Mouse (Mus musculus): Measurements from ENCODE around the gene Exosc5. TPM values are rescaled to one million over a fixed set of nuclear protein-coding genes. Genes with fewer than 3 reads are reported as not detected.

Exosc5 gene
- polyA plus RNA-seq, 1 experiment from 2014 or later, result 48.3 TPM

- Histone ChIP-seq H3K36me3 (ENCODE audit: control insufficient read depth, insufficient read depth) (no peaks in the 10 kb centered on the region), H3K9me3 (ENCODE audit: control insufficient read depth, low read length) (no peaks in the 10 kb centered on the region), H3K9ac (replicated peaks; ENCODE audit: low read depth, low read length) (no peak overlapping the region), H3K27me3 (replicated peaks; ENCODE audit: control insufficient read depth, insufficient read depth, low read length) (peaks cover 13% of the 10 kb centered on the region), H3K4me2 (ENCODE audit: low read length) (peak overlapping the region; percentile 57), H3K27ac (ENCODE audit: low read length) (no peak overlapping the region; the same call in 1 of the 2 replicates), H3K4me1 (replicated peaks; ENCODE audit: control insufficient read depth, insufficient read depth, low read length) (peaks cover 13% of the 10 kb centered on the region), H3K4me3 (replicated peaks; ENCODE audit: low read length) (peak overlapping the region; percentile 51)
- WGBS, result 61% methylated on average over 15 of the region's 15 CpGs
- no peak for ATAC-seq
These were observed 22.6 kb downstream of the Exosc5 start for GRCm38 (mm10) chr7:25681341-25682231.

- WGBS, result 78% methylated on average over 7 of the region's 7 CpGs
- no peak overlapping the region for H3K4me3 ChIP-seq (replicated peaks; ENCODE audit: low read length)
- peaks cover 30% of the 10 kb centered on the region for H3K27me3 ChIP-seq (replicated peaks; ENCODE audit: control insufficient read depth, insufficient read depth, low read length)
- no peak overlapping the region for H3K4me2 ChIP-seq (ENCODE audit: low read length)
- ATAC-seq, result no peak
- H3K9me3 ChIP-seq (ENCODE audit: control insufficient read depth, low read length), result no peaks in the 10 kb centered on the region
- no peak overlapping the region for H3K9ac ChIP-seq (replicated peaks; ENCODE audit: low read depth, low read length)
- no peak overlapping the region for H3K27ac ChIP-seq (ENCODE audit: low read length)
- H3K36me3 ChIP-seq (ENCODE audit: control insufficient read depth, insufficient read depth), result no peaks in the 10 kb centered on the region
- H3K4me1 ChIP-seq (replicated peaks; ENCODE audit: control insufficient read depth, insufficient read depth, low read length), result peaks cover 29% of the 10 kb centered on the region
These were observed 24.7 kb downstream of the Exosc5 start for GRCm38 (mm10) chr7:25683474-25684180.

- no peak for ATAC-seq
- Histone ChIP-seq H3K27ac (ENCODE audit: low read length) (no peak overlapping the region), H3K9me3 (ENCODE audit: control insufficient read depth, low read length) (no peaks in the 10 kb centered on the region), H3K9ac (replicated peaks; ENCODE audit: low read depth, low read length) (no peak overlapping the region), H3K4me2 (ENCODE audit: low read length) (no peak overlapping the region), H3K4me1 (replicated peaks; ENCODE audit: control insufficient read depth, insufficient read depth, low read length) (peaks cover 39% of the 10 kb centered on the region), H3K27me3 (replicated peaks; ENCODE audit: control insufficient read depth, insufficient read depth, low read length) (peaks cover 35% of the 10 kb centered on the region), H3K4me3 (replicated peaks; ENCODE audit: low read length) (no peak overlapping the region), H3K36me3 (ENCODE audit: control insufficient read depth, insufficient read depth) (no peaks in the 10 kb centered on the region)
- 83% methylated on average over 6 of the region's 6 CpGs for WGBS
These were observed 25.7 kb downstream of the Exosc5 start for GRCm38 (mm10) chr7:25684659-25685058.

GRCm38 (mm10) chr7:25685926-25686470, 27.0 kb downstream of the Exosc5 start:
- H3K27me3 ChIP-seq (replicated peaks; ENCODE audit: control insufficient read depth, insufficient read depth, low read length), result peaks cover 48% of the 10 kb centered on the region
- H3K4me1 ChIP-seq (replicated peaks; ENCODE audit: control insufficient read depth, insufficient read depth, low read length), result peaks cover 34% of the 10 kb centered on the region
- no peak overlapping the region for H3K9ac ChIP-seq (replicated peaks; ENCODE audit: low read depth, low read length)
- no peak overlapping the region for H3K27ac ChIP-seq (ENCODE audit: low read length)
- H3K4me3 ChIP-seq (replicated peaks; ENCODE audit: low read length), result no peak overlapping the region
- no peaks in the 10 kb centered on the region for H3K9me3 ChIP-seq (ENCODE audit: control insufficient read depth, low read length)
- ATAC-seq, result no peak
- H3K36me3 ChIP-seq (ENCODE audit: control insufficient read depth, insufficient read depth), result no peaks in the 10 kb centered on the region
- no peak overlapping the region for H3K4me2 ChIP-seq (ENCODE audit: low read length)
- 75% methylated on average over 21 of the region's 21 CpGs for WGBS

- ATAC-seq, result peak; percentile 26; the same call in 1 of the 2 replicates
- Histone ChIP-seq H3K9me3 (ENCODE audit: control insufficient read depth, low read length) (no peaks in the 10 kb centered on the region), H3K4me1 (replicated peaks; ENCODE audit: control insufficient read depth, insufficient read depth, low read length) (peaks cover 34% of the 10 kb centered on the region), H3K4me2 (ENCODE audit: low read length) (peak within 1 kb of the TSS; percentile 63), H3K4me3 (replicated peaks; ENCODE audit: low read length) (peak within 1 kb of the TSS; percentile 43), H3K36me3 (ENCODE audit: control insufficient read depth, insufficient read depth) (no peaks in the 10 kb centered on the region), H3K27ac (ENCODE audit: low read length) (no peak within 1 kb of the TSS), H3K27me3 (replicated peaks; ENCODE audit: control insufficient read depth, insufficient read depth, low read length) (peaks cover 53% of the 10 kb centered on the region), H3K9ac (replicated peaks; ENCODE audit: low read depth, low read length) (peak within 1 kb of the TSS; percentile 49)
- WGBS, result under 1% methylated on average over 51 of the region's 69 CpGs
These were observed 27.9 kb downstream of the Exosc5 start, which contains the start of gene Tgfb1 for GRCm38 (mm10) chr7:25686680-25687531. TSS of gene Tgfb1 (plus strand) at chr7:25687002.

GRCm38 (mm10) chr7:25687811-25688401, 28.9 kb downstream of the Exosc5 start:
- H3K9me3 ChIP-seq (ENCODE audit: control insufficient read depth, low read length), result no peaks in the 10 kb centered on the region
- H3K36me3 ChIP-seq (ENCODE audit: control insufficient read depth, insufficient read depth), result no peaks in the 10 kb centered on the region
- peaks cover 34% of the 10 kb centered on the region for H3K4me1 ChIP-seq (replicated peaks; ENCODE audit: control insufficient read depth, insufficient read depth, low read length)
- H3K4me2 ChIP-seq (ENCODE audit: low read length), result peak overlapping the region; percentile 63
- peaks cover 58% of the 10 kb centered on the region for H3K27me3 ChIP-seq (replicated peaks; ENCODE audit: control insufficient read depth, insufficient read depth, low read length)
- under 1% methylated on average over 47 of the region's 47 CpGs for WGBS
- H3K9ac ChIP-seq (replicated peaks; ENCODE audit: low read depth, low read length), result peak overlapping the region; percentile 23; the same call in 1 of the 2 replicates
- no peak overlapping the region for H3K27ac ChIP-seq (ENCODE audit: low read length)
- ATAC-seq, result no peak
- H3K4me3 ChIP-seq (replicated peaks; ENCODE audit: low read length), result peak overlapping the region; percentile 43

- ATAC-seq, result no peak
- peak overlapping the region; percentile 44 for H3K9ac ChIP-seq (replicated peaks; ENCODE audit: low read depth, low read length)
- H3K9me3 ChIP-seq (ENCODE audit: control insufficient read depth, low read length), result no peaks in the 10 kb centered on the region
- H3K4me2 ChIP-seq (ENCODE audit: low read length), result peak overlapping the region; percentile 53
- peaks cover 34% of the 10 kb centered on the region for H3K4me1 ChIP-seq (replicated peaks; ENCODE audit: control insufficient read depth, insufficient read depth, low read length)
- H3K27me3 ChIP-seq (replicated peaks; ENCODE audit: control insufficient read depth, insufficient read depth, low read length), result peaks cover 58% of the 10 kb centered on the region
- 1% methylated on average over 51 of the region's 52 CpGs for WGBS
- no peak overlapping the region for H3K27ac ChIP-seq (ENCODE audit: low read length)
- peak overlapping the region; percentile 43 for H3K4me3 ChIP-seq (replicated peaks; ENCODE audit: low read length)
- H3K36me3 ChIP-seq (ENCODE audit: control insufficient read depth, insufficient read depth), result no peaks in the 10 kb centered on the region
These were observed 30.0 kb downstream of the Exosc5 start for GRCm38 (mm10) chr7:25688810-25689586.

- Histone ChIP-seq H3K36me3 (ENCODE audit: control insufficient read depth, insufficient read depth) (no peaks in the 10 kb centered on the region), H3K9me3 (ENCODE audit: control insufficient read depth, low read length) (no peaks in the 10 kb centered on the region), H3K27me3 (replicated peaks; ENCODE audit: control insufficient read depth, insufficient read depth, low read length) (peaks cover 58% of the 10 kb centered on the region), H3K9ac (replicated peaks; ENCODE audit: low read depth, low read length) (no peak overlapping the region), H3K4me3 (replicated peaks; ENCODE audit: low read length) (peak overlapping the region; percentile 43), H3K4me1 (replicated peaks; ENCODE audit: control insufficient read depth, insufficient read depth, low read length) (peaks cover 34% of the 10 kb centered on the region), H3K4me2 (ENCODE audit: low read length) (peak overlapping the region; percentile 53), H3K27ac (ENCODE audit: low read length) (no peak overlapping the region)
- 10% methylated on average over 12 of the region's 12 CpGs for WGBS
- no peak for ATAC-seq
These were observed 30.6 kb downstream of the Exosc5 start for GRCm38 (mm10) chr7:25689603-25690021.
